Mouse (Mus musculus) olfactory bulb, adult 2 months (tissue): ENCODE results near the gene Pgghg.

ENCODE experiments used
- CTCF ChIP-seq: fragments of 200-500 bp; IDR thresholded peaks from 2 replicates; pipeline ENCODE4 v1.5.1; 2012; ENCODE audit warnings: low read depth, mild to moderate bottlenecking, low read length, moderate library complexity; ENCODE audit not compliant: insufficient read depth
- POLR2A ChIP-seq: fragments of 200-500 bp; IDR thresholded peaks from 2 replicates; pipeline ENCODE4 v1.6.1; 2012; ENCODE audit warnings: mild to moderate bottlenecking, low read depth, low read length, moderate library complexity; ENCODE audit not compliant: insufficient read depth

DNA sequence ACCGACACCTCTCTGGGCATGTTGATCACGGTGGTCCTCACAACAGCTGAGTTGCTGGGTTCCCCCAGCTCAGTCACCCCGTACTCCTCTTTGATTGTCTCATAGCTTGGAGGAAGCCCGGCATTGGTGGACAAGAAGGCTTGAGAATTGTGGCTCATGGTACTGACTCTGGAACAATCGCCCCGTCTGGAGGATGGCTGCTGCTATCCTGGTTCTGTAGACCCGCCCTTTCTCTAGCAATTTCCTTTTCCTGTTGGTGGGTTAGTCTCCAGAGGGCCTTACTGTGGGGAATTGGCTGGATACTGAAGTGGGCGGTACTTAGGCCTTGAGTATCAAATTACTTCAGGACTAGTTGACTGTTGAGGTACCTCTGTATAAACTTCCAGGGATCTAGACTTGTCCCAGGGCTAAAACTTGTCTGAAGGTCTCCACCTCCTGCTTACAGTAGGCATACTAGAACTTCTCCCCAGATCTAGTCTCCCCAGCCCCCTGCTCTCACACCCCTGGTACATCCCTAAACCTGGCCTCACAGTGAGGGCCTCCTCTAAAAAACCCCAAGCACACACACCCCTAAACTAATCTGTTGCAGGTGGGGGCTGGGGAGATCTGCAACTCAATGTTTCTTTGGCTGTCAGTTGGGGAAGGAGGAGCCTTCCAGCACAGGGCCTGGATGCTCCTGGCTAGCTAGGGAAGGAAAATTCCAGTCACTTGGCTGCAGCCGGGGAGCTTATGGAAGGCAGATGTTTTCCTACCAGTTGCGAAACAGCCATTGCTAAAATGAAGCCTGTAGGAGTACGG is 14.8 kb downstream of the Pgghg start, which contains the start of the genes Gm45717 and Ifitm2:
- TF ChIP-seq POLR2A = no peak
- TF ChIP-seq CTCF = no peak
